Mouse (Mus musculus): ENCODE measurements around the gene Fn3k. TPM values are rescaled to one million over a fixed set of nuclear protein-coding genes. Genes with fewer than 3 reads are reported as not detected.
A peak's percentile ranks its signal among the peaks of the same experiment; 100 is the strongest.

Fn3k gene
- total RNA-seq, 2 experiments from 2014 or later = 0.47 to 0.81 TPM

- ATAC-seq (replicated peaks; ENCODE audit: low FRiP score, low TSS enrichment, poor library complexity, severe bottlenecking) = no peak
Measured at GRCm38 (mm10) chr11:121451216-121451726, 16.6 kb downstream of the Fn3k start.

GRCm38 (mm10) chr11:121451753-121452635 lies 17.3 kb downstream of the Fn3k start, which contains the start of gene Tbcd:
TSS of gene Tbcd (plus strand) at chr11:121451949.
- peak; percentile 97 for ATAC-seq (replicated peaks; ENCODE audit: low FRiP score, low TSS enrichment, poor library complexity, severe bottlenecking)

GRCm38 (mm10) chr11:121457874-121458273 lies 23.2 kb downstream of the Fn3k start:
- ATAC-seq (replicated peaks; ENCODE audit: low FRiP score, low TSS enrichment, poor library complexity, severe bottlenecking) = no peak

GRCm38 (mm10) chr11:121467408-121467807 lies 32.7 kb downstream of the Fn3k start:
- ATAC-seq (replicated peaks; ENCODE audit: low FRiP score, low TSS enrichment, poor library complexity, severe bottlenecking) = no peak

GRCm38 (mm10) chr11:121474831-121475230 lies 40.1 kb downstream of the Fn3k start:
- no peak for ATAC-seq (replicated peaks; ENCODE audit: low FRiP score, low TSS enrichment, poor library complexity, severe bottlenecking)

- peak; percentile 69 for ATAC-seq (replicated peaks; ENCODE audit: low FRiP score, low TSS enrichment, poor library complexity, severe bottlenecking)
Measured at GRCm38 (mm10) chr11:121475699-121476415, 41.1 kb downstream of the Fn3k start.

GRCm38 (mm10) chr11:121479476-121480203 lies 44.9 kb downstream of the Fn3k start:
- peak; percentile 67 for ATAC-seq (replicated peaks; ENCODE audit: low FRiP score, low TSS enrichment, poor library complexity, severe bottlenecking)

GRCm38 (mm10) chr11:121481129-121481528 lies 46.4 kb downstream of the Fn3k start:
- ATAC-seq (replicated peaks; ENCODE audit: low FRiP score, low TSS enrichment, poor library complexity, severe bottlenecking) = no peak

GRCm38 (mm10) chr11:121485882-121486281 lies 51.2 kb downstream of the Fn3k start:
- no peak for ATAC-seq (replicated peaks; ENCODE audit: low FRiP score, low TSS enrichment, poor library complexity, severe bottlenecking)

GRCm38 (mm10) chr11:121490651-121491050 lies 55.9 kb downstream of the Fn3k start:
- no peak for ATAC-seq (replicated peaks; ENCODE audit: low FRiP score, low TSS enrichment, poor library complexity, severe bottlenecking)

Other genes with a start within 250 kb of the Fn3k start
- 7.2 and 7.7 TPM in 2 replicates for gene Hexdc, start 230.5 kb upstream of the Fn3k start, total RNA-seq (2014; fragmentation: Nextera tagmentation)
- 4.5 and 6.0 TPM in 2 replicates for gene Hexdc, start 230.5 kb upstream of the Fn3k start, total RNA-seq (2017)
- 7.8 and 16.0 TPM in 2 replicates for gene Ogfod3, start 230.2 kb upstream of the Fn3k start, total RNA-seq (2014; fragmentation: Nextera tagmentation)
- 8.2 and 13.5 TPM in 2 replicates for gene Ogfod3, start 230.2 kb upstream of the Fn3k start, total RNA-seq (2017)
- 30.0 and 42.6 TPM in 2 replicates for gene Cybc1, start 205.6 kb upstream of the Fn3k start, total RNA-seq (2014; fragmentation: Nextera tagmentation)
- 18.2 and 27.2 TPM in 2 replicates for gene Cybc1, start 205.6 kb upstream of the Fn3k start, total RNA-seq (2017)
- gene Narf, start 197.7 kb upstream of the Fn3k start, total RNA-seq (2014; fragmentation: Nextera tagmentation) = 46.0 and 51.1 TPM in 2 replicates
- 43.7 and 63.3 TPM in 2 replicates for gene Narf, start 197.7 kb upstream of the Fn3k start, total RNA-seq (2017)
- gene Foxk2, start 174.9 kb upstream of the Fn3k start, total RNA-seq (2014; fragmentation: Nextera tagmentation) = 40.4 and 62.7 TPM in 2 replicates
- 21.3 and 27.3 TPM in 2 replicates for gene Foxk2, start 174.9 kb upstream of the Fn3k start, total RNA-seq (2017)
- gene Wdr45b, start 80.5 kb upstream of the Fn3k start, total RNA-seq (2014; fragmentation: Nextera tagmentation) = 34.6 and 37.4 TPM in 2 replicates
- 33.6 and 41.1 TPM in 2 replicates for gene Wdr45b, start 80.5 kb upstream of the Fn3k start, total RNA-seq (2017)
- gene Rab40b, start 46.7 kb upstream of the Fn3k start, total RNA-seq (2014; fragmentation: Nextera tagmentation) = 2.2 TPM in 1 of 2 replicates, not detected in the other
- gene Rab40b, start 46.7 kb upstream of the Fn3k start, total RNA-seq (2017) = 0.19 and 1.4 TPM in 2 replicates
- 18.8 and 22.0 TPM in 2 replicates for gene Fn3krp, start 13.5 kb upstream of the Fn3k start, total RNA-seq (2014; fragmentation: Nextera tagmentation)
- gene Fn3krp, start 13.5 kb upstream of the Fn3k start, total RNA-seq (2017) = 35.3 and 42.9 TPM in 2 replicates
- 64.2 and 85.0 TPM in 2 replicates for gene Tbcd, start 17.0 kb downstream of the Fn3k start, total RNA-seq (2014; fragmentation: Nextera tagmentation)
- 53.6 and 105 TPM in 2 replicates for gene Tbcd, start 17.0 kb downstream of the Fn3k start, total RNA-seq (2017)
- gene Zfp750, start 84.4 kb downstream of the Fn3k start, total RNA-seq (2014; fragmentation: Nextera tagmentation) = not detected in 2 replicates
- gene Zfp750, start 84.4 kb downstream of the Fn3k start, total RNA-seq (2017) = 0.66 TPM in 1 of 2 replicates, not detected in the other
- gene B3gntl1, start 238.2 kb downstream of the Fn3k start, total RNA-seq (2014; fragmentation: Nextera tagmentation) = 7.4 and 11.1 TPM in 2 replicates
- gene B3gntl1, start 238.2 kb downstream of the Fn3k start, total RNA-seq (2017) = 8.2 and 8.8 TPM in 2 replicates

Measured in megakaryocyte-erythroid progenitor cell, adult 5-6 weeks (primary cell).